Mouse (Mus musculus) activated CD4-positive, CD25-positive, alpha-beta regulatory T cell, adult 4 months (primary cell): ENCODE data around the gene Zfp385a. TPM values are rescaled to one million over a fixed set of nuclear protein-coding genes. Genes with fewer than 3 reads are reported as not detected.
A peak's percentile ranks its signal among the peaks of the same experiment; 100 is the strongest.

Experiments
- ATAC-seq: one replicate; pipeline ENCODE4 v1.8.0; 2017
- polyA plus RNA-seq, 2 experiments: library from polyadenylated mRNA; unstranded; fragments of 100-300 nt; shearing (Covaris generic); gene quantifications; one replicate each; pipeline ENCODE4 v1.2.1; 2017

Gene Zfp385a
- polyA plus RNA-seq, 2 experiments from 2014 or later = not detected

GRCm38 (mm10) chr15:103335488-103336235 lies 4.2 kb downstream of the Zfp385a start:
- no peak for ATAC-seq

GRCm38 (mm10) chr15:103335040-103335439 lies 4.9 kb downstream of the Zfp385a start:
- ATAC-seq = no peak

DNA sequence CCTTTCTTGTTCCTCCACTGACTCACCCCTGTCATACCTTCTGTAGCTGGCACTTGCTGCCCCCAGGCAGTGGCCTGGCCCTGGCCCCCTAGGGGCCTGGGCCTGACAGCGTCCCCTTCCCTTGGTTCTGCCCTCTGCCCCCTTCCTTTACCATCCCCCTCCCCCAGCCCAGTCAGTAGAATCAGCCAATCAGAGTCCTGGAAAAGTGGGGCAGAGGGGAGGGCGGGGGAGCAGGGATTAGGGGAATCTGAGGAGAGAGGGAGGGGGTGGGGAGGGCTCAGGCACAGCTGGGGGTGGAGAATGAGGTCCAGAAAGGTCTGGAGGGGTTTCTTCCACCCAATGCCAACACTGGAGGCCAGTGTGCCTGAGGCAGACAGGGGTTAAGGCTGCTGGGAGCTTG lies 5.7 kb downstream of the Zfp385a start:
- no peak for ATAC-seq

DNA sequence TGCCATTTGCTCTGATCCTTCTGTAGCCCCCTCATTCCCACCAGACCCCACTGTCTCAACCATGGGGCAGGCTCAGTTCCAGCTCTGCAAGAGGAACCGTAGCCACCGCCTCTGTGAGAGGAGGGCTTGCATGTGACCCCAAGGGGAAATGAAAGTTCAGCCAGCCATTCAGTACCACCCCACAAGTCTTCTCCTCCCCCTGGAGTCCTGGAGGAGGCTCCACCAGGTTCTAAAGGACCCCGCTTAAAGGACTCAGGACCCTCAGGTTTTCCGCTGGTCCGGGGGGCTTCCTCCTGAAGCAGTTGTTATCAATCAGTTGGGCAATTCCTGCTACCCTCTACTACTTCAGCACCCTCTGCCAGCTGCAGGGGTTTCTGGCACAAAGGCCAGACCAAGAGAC lies 6.2 kb downstream of the Zfp385a start:
- no peak for ATAC-seq

DNA sequence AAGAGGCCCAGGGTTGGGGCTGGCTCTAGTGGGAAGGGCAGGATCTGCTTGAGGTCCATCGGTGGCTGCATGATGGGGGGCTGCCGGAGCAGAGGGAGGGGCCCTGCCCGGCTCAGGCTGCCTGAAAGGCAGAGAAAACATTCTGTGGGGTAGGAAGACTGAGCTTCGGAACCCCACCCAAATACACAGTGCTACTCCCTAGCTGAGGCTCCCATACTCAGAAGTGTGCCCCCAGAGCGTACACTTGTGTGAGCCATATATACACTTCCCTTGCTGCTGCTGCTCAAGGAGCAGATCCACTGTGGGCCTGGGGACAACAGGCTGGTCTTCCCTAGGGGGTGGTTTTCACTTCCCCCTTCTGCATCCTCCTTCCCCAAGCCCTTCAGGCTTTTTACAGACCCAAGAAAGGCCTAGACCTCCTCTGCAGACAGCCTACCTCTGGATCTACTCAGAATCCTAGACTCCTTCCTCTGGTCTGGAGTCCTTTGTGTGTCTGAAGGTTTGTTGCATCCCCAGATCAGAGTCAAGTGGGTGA lies 6.7 kb downstream of the Zfp385a start:
- no peak for ATAC-seq

DNA sequence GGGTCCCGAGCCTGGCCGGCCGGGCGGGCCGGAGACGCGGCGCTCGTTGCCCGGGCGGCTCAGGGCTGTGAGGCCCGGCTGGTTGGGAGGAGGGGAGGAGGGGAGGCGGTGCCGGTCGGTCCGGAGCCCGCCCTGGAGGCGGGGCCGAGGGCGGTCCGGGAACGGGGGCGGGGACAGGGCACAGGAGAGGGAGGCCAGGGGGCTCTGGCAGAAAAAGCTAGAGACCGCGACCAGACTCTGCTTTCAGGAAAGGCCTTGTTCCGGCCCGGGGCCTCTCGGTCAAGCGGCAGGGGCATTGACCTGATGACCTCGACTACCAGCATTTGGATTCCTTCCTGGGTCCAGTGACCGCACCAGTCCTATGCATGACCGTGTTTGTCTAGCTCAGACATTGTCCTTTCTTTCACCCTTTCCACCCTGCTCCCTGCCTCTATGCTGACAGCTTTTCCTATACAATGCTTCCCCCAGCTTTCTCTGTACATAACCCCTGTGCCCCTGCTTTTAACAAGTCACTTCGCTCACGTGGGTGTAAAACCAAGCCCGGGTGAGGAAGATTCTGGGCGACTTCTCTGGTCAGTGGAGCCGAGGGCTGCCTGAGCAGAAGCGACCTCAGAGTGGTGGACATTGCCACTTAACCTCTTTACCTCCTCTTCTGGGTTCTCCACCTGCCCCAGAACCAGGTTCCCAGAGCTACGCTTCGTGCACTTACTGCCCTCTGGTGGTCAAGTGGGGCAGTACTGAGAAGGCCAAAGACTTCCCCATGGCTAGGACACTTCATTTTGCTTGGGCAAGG lies 16.2 kb downstream of the Zfp385a start:
- peak; percentile 84 for ATAC-seq

- no peak for ATAC-seq
These were observed 16.8 kb downstream of the Zfp385a start for GRCm38 (mm10) chr15:103323070-103323454.

GRCm38 (mm10) chr15:103322396-103322795 lies 17.5 kb downstream of the Zfp385a start:
- ATAC-seq = no peak

DNA sequence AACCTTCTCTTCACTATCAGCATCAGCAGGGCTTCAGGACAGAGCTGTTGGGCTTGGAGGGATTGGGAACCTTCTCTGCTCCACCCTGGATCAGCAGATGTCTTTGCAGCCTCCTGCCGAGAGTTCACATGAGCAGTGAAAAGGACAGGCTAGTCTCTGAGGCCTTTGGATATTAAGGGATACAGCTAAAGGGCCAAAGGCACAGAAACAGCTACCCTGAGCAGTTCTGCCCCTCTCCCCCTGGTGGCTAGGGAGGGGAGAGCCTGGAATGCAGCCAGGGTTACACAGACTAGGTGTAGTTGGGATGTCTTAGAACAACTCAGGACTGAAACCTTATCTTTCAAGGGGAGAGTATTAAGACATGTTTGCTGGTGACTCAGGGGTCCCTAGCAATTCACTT lies 18.8 kb downstream of the Zfp385a start:
- ATAC-seq = no peak

DNA sequence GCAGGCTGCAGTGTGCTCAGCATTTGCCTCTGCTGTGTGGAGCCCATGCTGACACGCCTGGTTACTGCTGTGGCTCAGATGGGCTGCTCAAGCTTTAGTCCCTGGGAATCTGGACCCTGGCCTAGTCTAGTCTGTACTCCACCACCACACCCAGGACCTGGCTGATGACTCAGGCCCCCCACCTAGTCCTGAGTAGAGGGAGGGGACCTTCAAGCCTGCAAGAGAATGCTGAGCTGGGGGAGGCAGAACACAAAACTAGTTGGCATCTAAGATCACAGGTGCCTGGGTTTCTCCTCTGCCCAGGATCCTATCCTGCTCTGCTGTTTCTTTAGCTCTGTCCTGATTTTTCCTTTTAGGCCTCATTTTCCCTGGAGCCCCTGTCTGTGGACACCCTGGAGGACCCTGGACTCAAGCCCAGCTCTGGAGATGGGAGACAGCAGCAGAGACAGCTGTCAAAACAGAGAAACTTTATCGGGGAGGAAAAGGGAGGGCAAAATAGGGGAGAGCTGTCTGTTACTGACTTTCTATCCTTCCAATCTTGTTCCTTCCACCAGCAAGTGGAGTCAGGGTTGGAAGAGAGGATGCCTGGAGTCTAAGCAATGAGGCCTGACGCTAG lies 21.6 kb downstream of the Zfp385a start:
- no peak for ATAC-seq

DNA sequence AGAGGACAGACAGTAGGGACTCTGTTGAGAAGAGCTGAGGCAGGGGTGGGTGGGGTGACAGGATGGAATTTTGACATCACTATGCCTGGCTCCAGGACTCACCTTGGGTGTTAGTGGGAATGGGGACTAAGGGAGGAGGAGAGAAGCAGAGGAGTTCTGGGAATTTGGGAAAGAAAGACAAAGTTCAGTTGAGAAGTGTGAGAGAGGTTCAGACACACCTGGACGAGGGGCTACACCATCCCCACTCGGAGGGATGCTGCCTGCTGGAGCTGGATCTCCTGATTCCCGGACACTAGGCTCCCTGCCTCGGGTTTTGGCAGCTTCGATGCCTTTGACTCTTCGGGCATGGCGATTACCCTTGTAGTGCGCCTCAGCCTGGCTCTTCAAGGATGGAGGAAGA lies 22.2 kb downstream of the Zfp385a start:
- ATAC-seq = no peak

DNA sequence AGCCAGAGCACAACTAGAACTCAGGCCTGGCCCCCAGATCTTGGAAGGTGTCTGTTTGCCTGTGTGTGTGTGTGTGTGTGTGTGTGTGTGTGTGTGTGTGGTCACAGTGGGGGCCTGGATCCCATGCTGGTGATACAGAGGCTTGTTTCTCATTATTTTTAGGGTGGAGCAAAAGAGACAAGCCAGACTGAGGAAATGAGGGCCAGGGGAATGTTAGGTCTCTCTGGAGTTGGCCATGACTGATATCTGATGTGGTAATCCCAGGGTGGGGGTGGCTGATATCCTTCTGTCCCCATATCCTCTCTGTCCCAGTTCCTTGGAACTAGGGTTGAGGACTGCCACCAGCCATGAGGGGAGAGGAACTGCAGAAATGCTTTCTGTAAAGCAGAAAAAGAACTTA lies 22.8 kb downstream of the Zfp385a start:
- ATAC-seq = no peak

DNA sequence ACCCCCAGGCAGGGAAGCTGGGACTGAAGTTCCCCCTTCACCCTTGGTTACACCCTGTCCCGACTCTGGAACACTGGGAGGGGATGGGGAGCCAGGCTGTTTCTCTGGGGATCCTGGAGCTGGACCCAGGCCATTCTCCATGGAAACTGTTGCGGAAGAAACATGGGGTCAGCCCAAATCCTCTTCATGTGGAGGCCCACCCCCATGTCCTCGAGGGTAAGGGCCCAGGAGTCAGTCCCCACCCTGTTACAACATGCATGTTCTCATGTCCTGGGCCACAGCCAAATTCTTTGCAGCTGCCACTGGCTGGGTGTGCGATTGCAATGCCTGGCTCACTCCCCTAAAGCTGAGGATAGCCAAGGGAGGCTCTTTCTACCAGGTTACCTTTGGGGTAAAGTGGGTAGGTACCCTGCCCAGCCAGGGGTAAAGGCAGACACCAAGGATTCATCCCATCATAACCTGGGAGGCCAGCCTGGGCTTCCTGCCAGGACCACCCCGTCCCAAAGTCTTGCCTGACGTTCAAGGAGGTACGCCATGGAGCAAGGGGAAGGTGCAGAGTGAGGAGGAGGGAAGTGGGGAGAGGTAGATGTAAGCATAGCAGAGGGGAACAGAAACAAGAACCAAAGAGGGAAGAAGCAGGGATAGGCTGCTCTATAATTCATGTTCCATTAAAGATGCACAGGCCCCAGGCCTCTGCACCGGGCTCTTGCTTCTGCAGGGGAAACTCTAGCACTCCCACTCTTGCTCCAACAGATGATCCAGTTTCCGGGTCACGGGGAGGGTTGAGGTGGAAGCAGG lies 23.7 kb downstream of the Zfp385a start:
- no peak for ATAC-seq

DNA sequence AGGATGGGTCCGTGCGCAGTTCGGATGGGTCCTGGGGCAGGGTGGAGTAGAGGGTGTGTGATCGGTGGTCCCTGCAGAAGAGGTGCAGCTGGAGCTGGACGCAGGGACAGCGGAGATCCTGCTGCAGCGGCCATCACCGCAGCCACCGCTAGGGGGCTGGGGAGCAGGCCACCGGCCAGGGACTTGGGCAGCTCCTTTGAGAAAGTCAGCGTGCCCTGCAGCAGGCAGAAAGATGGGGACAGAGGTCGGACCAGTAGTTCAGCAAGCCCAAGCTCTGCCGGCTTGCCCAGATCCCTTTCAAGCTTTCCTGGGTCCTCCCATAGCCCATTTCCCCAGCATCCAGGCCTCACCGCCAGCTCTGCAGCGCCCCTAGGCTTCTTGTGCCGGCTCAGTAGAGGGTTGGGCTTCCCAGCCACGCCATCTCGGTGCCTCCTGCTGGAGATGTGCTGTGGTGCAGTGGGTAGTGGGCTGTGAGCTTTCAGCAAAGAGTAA lies 24.8 kb downstream of the Zfp385a start:
- ATAC-seq = no peak

- ATAC-seq = no peak
These were observed 25.7 kb downstream of the Zfp385a start for GRCm38 (mm10) chr15:103314181-103314580.

GRCm38 (mm10) chr15:103313495-103314095 lies 26.3 kb downstream of the Zfp385a start:
- peak; percentile 63 for ATAC-seq

GRCm38 (mm10) chr15:103310365-103310910 lies 29.5 kb downstream of the Zfp385a start, which contains the start of gene Gpr84:
Gpr84 (minus strand) TSS chr15:103310612.
- ATAC-seq = no peak

GRCm38 (mm10) chr15:103308876-103309580 lies 30.9 kb downstream of the Zfp385a start:
- ATAC-seq = no peak

GRCm38 (mm10) chr15:103308056-103308875 lies 31.6 kb downstream of the Zfp385a start:
- ATAC-seq = no peak

DNA sequence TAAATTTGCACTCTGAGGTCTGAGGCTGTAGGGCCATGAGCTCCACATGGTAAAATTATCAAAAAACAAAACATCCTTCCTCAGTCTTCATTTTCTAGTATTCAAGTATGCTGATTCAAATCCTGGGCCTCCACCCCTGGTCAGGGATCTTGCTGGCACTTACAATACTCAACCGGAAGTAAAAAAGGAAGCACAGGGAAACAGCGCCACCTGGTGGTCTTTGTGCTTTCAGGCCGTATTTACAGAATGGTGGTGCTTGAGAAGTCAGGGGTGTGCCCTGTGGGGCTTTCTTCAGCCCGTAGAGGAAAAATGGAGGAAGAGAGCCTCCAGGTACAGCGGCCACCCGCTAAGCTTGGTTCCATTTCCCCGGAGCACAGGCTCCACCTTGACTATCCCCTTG lies 32.8 kb downstream of the Zfp385a start:
- peak; percentile 29 for ATAC-seq
